Mouse (Mus musculus): Measurements from ENCODE around the gene AC161166.1. TPM values are rescaled to one million over a fixed set of nuclear protein-coding genes. Genes with fewer than 3 reads are reported as not detected.

The AC161166.1 gene
- total and polyA plus RNA-seq, 3 experiments, result 0.13 TPM; not detected in 2

DNA sequence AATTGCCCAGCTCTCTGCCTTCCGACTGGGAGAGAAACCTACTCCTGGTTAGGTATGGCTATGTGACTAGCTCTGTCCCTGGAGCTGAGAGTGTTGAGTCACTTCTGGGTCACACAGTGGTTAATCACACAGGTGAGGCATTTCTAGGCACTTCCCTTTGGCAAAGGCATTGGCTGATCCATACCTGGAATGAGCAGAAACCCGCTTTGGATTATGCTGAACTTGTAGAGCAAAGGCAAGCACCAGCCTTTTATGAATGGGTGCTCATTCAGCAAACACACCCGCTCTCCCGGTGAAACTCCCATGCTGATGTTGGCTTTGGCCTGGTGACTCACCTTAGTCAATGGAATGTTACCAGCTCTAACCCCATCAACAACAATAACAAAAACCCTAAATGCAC, 27.4 kb upstream of the AC161166.1 start (continued):
- TF ChIP-seq USF1 (IDR thresholded peaks at IDR 0.05; ENCODE audit: low read depth, low read length) (no peak), ZC3H11A (IDR thresholded peaks at IDR 0.05; ENCODE audit: low read depth, low read length) (no peak)

DNA sequence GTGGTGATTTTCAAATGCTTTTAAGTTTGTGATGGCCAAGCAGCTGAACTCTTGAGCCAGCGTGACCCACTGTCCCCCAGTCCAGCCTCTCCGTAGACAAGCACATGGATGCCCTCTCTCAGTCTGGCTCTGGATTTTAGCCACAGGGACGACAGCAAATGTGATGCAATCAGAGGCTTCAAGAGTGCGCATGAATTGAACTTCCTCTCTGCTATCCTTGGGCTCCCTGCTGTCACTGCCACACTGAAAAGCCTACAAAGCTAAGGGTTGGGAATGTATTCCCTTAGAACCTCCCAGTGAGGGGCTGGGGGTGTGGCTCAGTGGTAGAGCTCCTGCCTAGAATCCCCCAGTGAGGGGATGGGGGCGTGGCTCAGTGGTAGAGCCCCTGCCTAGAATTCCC, 26.4 kb upstream of the AC161166.1 start:
- H3K4me3 ChIP-seq (ENCODE audit: control insufficient read depth in 1 of 2, insufficient read depth in 1 of 2, low read depth in 2 of 2, low read length in 2 of 2), result no peak overlapping the region
- H3K9me3 ChIP-seq (replicated peaks; ENCODE audit: insufficient read depth, low read length), result no peaks in the 10 kb centered on the region
- H3K27me3 ChIP-seq (ENCODE audit: control insufficient read depth in 1 of 2, insufficient read depth in 2 of 2, low read length in 2 of 2), result no peaks in the 10 kb centered on the region
- H3K79me2 ChIP-seq (ENCODE audit: control insufficient read depth, insufficient read depth, low read length, poor library complexity), result no peaks in the 10 kb centered on the region
- TF ChIP-seq TCF12 (IDR thresholded peaks at IDR 0.05; ENCODE audit: low read depth, low read length), result no peak
- TF ChIP-seq HCFC1 (IDR thresholded peaks at IDR 0.05; ENCODE audit: low read depth, low read length), result no peak
- no peak for TF ChIP-seq KAT2A (conservative IDR thresholded peaks at IDR 0.05; ENCODE audit: low read depth, low read length)
- TF ChIP-seq USF1 (IDR thresholded peaks at IDR 0.05; ENCODE audit: low read depth, low read length), result no peak
- no peak for TF ChIP-seq ZMIZ1 (IDR thresholded peaks at IDR 0.05; ENCODE audit: low read depth, low read length)
- TF ChIP-seq ELF1 (IDR thresholded peaks at IDR 0.05; ENCODE audit: low read depth, low read length), result no peak
- no peak for TF ChIP-seq ETS1 (IDR thresholded peaks at IDR 0.05; ENCODE audit: low read depth, low read length)
- TF ChIP-seq CTCF (IDR thresholded peaks at IDR 0.05 in 2 of 3, conservative IDR thresholded peaks at IDR 0.05 in 1 of 3; ENCODE audit: control insufficient read depth in 1 of 3, insufficient read depth in 1 of 3, low read depth in 2 of 3, low read length in 3 of 3, poor library complexity in 1 of 3, severe bottlenecking in 1 of 3), result no peak
- no peak for TF ChIP-seq MAFK (IDR thresholded peaks at IDR 0.05; ENCODE audit: borderline replicate concordance, low read depth, low read length)
- no peak for TF ChIP-seq RCOR1 (IDR thresholded peaks at IDR 0.05; ENCODE audit: low read depth, low read length)
- TF ChIP-seq RAD21 (IDR thresholded peaks at IDR 0.05; ENCODE audit: low read depth, low read length), result no peak
- no peak for TF ChIP-seq MAZ (IDR thresholded peaks at IDR 0.05; ENCODE audit: low read depth, low read length)
- TF ChIP-seq UBTF (IDR thresholded peaks at IDR 0.05; ENCODE audit: borderline replicate concordance, insufficient read depth, low read depth, low read length), result no peak
- TF ChIP-seq TBP (IDR thresholded peaks at IDR 0.05; ENCODE audit: low read depth, low read length), result no peak
- TF ChIP-seq ZKSCAN1 (IDR thresholded peaks at IDR 0.05; ENCODE audit: low read depth, low read length), result no peak
- TF ChIP-seq JUND (IDR thresholded peaks at IDR 0.05; ENCODE audit: low read depth, low read length), result no peak
- no peak for TF ChIP-seq ZC3H11A (IDR thresholded peaks at IDR 0.05; ENCODE audit: low read depth, low read length)
- no peak for TF ChIP-seq CHD1 (IDR thresholded peaks at IDR 0.05; ENCODE audit: low read depth, low read length)
- TF ChIP-seq SMC3 (IDR thresholded peaks at IDR 0.05; ENCODE audit: low read depth, low read length), result no peak
- no peak for TF ChIP-seq NRF1 (IDR thresholded peaks at IDR 0.05; ENCODE audit: insufficient read depth, low read depth, low read length, poor library complexity, severe bottlenecking)
- no peak overlapping the region for H3K9ac ChIP-seq (ENCODE audit: control insufficient read depth, low read depth, low read length, poor library complexity, severe bottlenecking)
- no peak overlapping the region for H3K27ac ChIP-seq (ENCODE audit: control insufficient read depth, low read depth, low read length)
- peak; percentile 25 for DNase-seq (ENCODE audit: low read depth, low spot score)
- no peaks in the 10 kb centered on the region for H3K4me1 ChIP-seq (ENCODE audit: control insufficient read depth in 1 of 2, insufficient read depth in 2 of 2, low read length in 2 of 2)
- no peaks in the 10 kb centered on the region for H3K36me3 ChIP-seq (ENCODE audit: control insufficient read depth in 1 of 2, insufficient read depth in 2 of 2, low read length in 2 of 2)
